Mouse (Mus musculus): ENCODE results near the gene Tmem86a. TPM values are rescaled to one million over a fixed set of nuclear protein-coding genes. Genes with fewer than 3 reads are reported as not detected.

Gene Tmem86a
- total RNA-seq, 4 experiments from 2014 or later, result 37.9 to 108 (median 75.8) TPM

DNA sequence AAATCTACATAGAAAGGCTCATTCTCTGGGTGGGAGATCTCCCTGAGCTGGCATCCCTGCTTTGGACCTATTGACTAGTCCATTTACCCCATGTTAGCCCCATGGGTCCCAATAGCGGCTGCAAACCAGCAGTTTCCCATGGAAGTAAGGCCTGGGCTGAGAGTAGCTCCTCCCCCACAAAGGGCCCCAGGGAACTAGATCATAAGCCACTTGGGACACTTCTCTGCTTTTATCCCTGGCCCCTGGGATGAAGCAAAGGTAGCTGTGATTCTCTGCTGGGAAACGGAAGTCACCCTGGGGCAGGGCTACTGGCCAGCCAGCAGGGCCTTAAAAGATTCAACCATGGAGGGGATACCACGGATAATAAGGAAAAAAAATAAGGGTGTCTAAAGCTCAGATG is 26.3 kb downstream of the Tmem86a start:
- DNase-seq, result no peak

DNA sequence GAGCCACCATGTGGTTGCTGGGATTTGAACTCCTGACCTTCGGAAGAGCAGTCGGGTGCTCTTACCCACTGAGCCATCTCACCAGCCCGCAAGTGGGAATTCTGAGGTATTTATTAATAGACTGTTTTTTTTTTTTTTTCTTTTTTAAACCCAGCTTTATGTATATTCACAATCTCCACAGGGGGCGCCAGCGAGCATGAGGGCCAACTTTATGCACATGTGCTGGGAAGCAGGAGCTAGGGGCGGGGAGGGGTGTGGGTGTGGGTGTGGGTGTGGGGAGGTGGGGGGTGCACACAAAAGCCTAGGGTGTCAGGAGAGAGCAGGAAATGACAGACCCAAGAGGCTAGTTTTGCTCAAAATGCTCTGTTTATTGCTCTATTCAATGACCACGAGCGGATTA is 27.1 kb downstream of the Tmem86a start:
- DNase-seq, result no peak

DNA sequence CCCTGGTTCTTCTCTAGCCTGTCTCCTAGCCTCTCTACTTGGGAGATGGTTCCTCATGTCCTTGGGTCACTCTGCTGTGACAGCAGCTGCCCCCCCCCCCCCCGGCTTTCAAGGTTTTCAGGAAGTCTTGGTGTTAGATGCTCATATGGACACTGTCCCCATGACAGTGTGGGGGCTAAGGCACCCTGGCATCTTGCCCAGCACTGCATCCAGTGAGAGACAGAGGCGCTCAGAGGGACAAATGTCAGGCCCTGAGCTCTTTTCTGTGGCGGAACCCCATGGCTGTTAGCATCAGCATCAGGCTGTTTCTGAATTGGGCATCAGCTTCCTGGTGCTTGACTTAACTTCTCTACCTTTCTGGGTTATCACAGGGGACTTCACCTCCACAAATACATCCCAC is 30.5 kb downstream of the Tmem86a start:
- DNase-seq, result no peak

DNA sequence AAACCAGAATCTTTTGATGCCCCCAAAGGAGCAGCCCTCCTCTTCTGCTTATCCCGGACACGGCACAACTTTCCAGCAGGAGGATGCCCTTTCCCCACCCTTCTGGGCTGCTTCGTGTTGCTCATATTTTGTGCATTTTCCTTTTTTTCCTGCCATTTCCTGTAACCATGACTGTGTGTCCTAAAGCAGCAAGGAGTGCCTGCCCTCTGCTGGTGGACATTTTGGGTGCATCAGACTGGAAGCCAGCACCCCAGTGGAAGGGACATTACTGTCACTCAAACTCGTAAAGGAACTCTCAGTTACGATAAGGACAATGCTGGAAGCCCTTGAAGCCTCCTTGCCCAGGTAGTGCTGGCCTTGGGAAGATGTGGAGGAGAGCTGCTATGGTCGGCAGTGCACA is 30.9 kb downstream of the Tmem86a start:
- DNase-seq, result peak; percentile 64

DNA sequence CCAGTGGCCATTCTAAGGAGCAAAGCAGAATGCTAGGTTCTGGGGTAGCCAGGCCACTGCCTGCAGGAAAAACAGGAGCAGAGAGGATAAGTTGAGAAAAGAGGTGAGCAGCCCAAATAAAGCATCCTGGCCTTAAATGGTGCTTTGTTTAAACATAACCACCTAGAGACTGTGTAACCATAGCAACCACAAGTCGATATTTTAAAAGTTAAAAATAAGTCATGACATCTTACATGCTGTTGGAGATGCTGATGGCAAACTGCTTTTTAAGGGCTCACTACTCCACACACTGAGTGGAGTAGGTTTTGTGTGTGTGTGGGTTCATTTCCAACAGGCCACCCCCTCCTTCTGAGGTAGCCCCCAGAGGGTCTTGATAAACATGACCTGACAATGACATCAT is 34.7 kb downstream of the Tmem86a start:
- DNase-seq, result no peak

DNA sequence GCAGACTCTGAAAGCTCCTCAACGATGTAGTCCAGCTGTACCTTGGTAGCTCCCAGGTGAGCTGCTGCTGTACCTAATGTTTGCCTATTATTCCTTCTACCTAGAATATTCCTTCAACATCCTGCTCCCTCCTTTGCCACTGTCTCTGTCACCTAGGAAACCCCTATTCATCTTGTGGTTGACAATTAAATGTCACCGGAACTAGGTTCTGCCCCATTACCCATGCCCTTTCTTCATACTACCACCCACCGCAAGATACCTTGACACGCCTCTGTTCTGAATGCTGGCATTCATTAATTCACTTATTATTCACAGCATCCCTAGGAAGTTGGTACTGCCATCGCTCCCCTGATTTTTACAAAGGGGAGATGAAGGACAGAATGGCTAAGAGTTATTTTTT is 43.5 kb downstream of the Tmem86a start:
- no peak for DNase-seq

DNA sequence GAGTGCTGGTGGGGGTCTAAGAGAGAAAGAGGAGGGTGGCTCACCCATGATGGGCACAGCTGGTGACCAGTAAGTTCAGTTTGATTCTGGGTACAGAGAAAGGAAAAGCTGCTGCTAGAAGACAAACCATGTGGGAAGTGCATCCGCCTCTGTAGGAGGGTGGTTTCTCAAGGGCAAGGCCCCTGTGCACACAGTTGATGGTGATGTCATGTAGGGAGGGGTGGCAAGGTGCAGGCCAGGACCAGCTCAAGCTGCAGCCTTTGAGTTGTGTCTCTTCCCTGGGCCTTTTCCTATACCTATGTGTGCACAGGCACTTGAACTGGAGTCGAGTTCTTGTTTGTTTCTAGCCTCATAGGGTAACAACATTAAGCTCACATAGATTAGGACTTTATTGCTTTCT is 44.6 kb downstream of the Tmem86a start:
- DNase-seq, result no peak

DNA sequence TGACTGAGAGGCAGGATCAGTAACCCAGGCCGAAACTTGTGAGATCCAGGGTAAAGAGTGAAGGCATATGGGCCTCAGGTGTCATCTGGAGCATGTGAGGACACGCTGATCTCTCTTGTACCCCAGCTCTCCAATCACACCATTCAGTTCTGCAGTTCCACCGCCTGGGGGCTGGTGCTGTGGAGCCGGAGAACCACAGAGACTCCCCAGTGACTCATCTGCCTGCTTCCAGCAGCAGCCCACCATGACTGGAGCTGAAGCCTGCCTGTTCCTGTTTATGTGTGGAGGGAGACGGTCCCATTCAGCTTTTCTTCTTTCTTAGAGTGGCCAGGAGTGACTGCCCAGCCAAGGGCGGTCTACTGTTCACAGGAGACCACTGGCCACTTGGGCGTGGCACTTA is 47.6 kb downstream of the Tmem86a start:
- DNase-seq, result no peak

DNA sequence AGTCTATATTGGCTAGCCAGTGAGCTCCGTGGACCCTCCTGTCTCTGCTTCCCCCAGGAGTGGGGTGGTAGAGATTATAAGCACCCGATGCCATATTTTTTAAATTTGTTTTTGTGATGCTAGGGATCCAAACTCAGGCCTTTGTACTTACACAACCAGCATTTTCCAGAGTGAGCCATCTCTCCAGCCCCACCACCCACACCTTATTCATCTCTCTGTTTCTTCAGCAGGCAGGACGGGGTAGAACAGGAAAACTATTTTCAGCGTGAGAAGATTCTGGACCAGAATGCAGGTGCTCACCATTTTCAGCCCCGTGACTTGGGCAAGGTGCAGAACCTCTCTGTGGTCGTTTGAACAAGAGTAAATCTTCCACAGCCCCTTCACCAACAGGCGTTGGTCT is 48.9 kb downstream of the Tmem86a start:
- no peak for DNase-seq

DNA sequence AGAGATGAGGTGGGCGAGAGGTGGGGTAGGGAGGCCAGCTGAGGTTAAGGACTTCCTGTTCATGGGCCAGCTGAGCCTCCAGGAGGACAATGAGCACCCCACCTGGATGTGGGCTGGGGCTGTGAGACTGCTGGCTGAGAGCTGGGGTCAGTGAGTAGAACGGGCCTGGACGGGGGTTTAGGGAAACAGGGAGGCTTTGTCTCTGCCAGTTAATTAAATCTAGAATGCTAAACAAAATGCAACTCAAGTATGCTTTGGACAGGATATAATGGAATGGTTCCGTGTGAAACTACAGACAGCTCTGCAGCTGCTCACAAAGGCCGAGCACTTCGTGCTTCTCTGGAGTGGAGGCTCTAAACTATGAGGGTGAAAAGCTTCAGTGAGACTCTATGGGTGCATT is 50.2 kb downstream of the Tmem86a start:
- DNase-seq, result no peak

DNA sequence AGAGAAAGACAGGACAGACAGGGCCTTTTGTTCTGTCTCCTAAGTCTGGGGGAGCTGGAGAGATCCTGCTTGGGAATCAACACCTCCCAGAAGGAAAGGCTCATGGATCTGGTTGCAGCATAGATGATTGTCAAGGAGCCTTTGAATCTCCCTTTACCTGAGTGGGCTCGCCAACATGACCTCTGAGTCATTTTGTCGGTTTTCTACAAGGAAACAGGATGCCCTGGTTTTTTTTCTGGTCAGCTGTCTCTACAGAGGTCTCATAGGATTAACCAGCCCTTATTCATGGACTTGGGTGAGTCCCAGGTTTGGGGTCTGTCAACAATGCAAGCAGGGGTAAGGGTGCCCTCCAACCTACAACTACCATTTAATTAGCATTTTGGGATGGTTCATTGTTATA is 52.6 kb downstream of the Tmem86a start:
- DNase-seq, result no peak

DNA sequence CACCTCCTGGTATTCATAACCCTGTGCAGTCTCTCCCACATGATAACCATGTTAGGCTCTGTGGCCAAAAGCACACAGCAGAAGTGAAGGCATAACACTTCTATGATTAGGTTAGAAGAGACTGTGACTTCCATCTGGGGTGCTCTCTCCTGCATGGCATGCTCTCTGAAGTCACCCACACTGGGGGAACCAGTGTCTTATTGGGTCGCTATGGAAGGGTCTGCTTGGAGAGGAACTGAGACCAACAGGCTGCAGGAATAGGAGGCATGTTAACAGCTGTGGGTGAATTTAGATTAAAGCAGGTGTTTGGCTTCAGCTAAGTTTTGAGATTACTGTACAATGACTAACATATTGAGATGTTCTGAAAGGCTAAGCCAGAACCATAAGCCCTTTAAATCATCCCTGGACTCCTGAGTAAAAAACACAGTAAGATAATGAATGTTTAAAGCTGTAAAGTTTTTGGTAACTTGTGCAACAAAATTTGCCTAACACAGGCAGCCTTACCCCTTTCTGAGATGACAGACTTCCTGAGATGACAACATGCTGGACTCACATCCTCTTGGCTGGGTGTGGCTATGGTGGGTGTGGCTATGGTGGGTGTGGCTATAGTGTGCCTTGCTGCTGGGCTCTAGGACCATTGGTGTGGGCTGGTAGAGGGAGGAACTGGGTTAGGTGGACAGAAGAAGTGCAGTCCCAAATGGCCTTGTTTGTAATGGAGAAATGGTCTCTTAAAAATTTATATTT is 53.4 kb downstream of the Tmem86a start:
- DNase-seq, result no peak

Small RNA genes within 50 kb of the gene (microRNA-seq; reads per million reads assigned to microRNA genes)
- gene Mir7056, result 0 reads per million in 2 experiments

Other genes with a start within 250 kb of the Tmem86a start
- gene Ldha, start 209.1 kb upstream of the Tmem86a start, total RNA-seq (2022), result 100 to 1,000 TPM; 146 to 275 (median 231) TPM
- not detected for gene Ldhc, start 189.4 kb upstream of the Tmem86a start, total RNA-seq (2022)
- 10 to 100 TPM; 72.4 to 91.6 (median 78.7) TPM for gene Tsg101, start 130.6 kb upstream of the Tmem86a start, total RNA-seq (2022)
- gene Uevld, start 92.1 kb upstream of the Tmem86a start, total RNA-seq (2022), result 10 to 100 TPM; 17.6 to 23.9 (median 21.9) TPM
- gene Gm9999, start 67.0 kb upstream of the Tmem86a start, total RNA-seq (2022), result not detected
- 10 to 100 TPM; 17.3 to 19.7 (median 18.9) TPM for gene Spty2d1, start 42.2 kb upstream of the Tmem86a start, total RNA-seq (2022)
- gene Ptpn5, start 83.1 kb downstream of the Tmem86a start, total RNA-seq (2022), result 1 to 10 TPM in 3 of 4 experiments, under 1 TPM in 1; 0.68 to 3.3 (median 1.7) TPM
- not detected for gene Mrgpra6, start 154.3 kb downstream of the Tmem86a start, total RNA-seq (2022)
- gene Mrgpra9, start 202.2 kb downstream of the Tmem86a start, total RNA-seq (2022), result not detected